Mouse (Mus musculus): ENCODE data around the gene 2310030G06Rik.

Gene 2310030G06Rik

GRCm38 (mm10) chr9:50698418-50699409, 47.6 kb downstream of the 2310030G06Rik start:
- DNase-seq, result peak; percentile 59

GRCm38 (mm10) chr9:50697706-50698041, 48.7 kb downstream of the 2310030G06Rik start:
- DNase-seq, result peak; percentile 71

GRCm38 (mm10) chr9:50696851-50697705, 49.3 kb downstream of the 2310030G06Rik start:
- no peak for DNase-seq

DNA sequence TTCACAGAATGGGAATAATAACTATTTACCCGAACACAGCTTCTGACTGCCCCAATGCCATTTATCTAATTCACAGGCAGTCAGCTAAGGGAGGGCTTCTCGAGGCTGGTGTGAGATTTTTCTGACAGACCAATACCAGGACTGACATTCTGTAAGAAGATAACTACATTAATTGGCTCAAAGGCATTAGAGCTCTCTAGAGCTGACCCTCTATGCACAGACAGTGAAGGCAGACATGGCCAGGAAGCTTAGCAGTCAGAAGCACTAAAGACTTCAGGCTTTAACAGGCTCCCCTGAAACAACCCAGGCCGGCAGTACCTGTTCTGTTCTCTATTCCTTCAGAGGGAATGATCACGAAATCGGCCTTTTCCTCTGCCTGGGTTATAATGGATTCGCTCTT, 51.2 kb downstream of the 2310030G06Rik start:
- DNase-seq, result no peak

DNA sequence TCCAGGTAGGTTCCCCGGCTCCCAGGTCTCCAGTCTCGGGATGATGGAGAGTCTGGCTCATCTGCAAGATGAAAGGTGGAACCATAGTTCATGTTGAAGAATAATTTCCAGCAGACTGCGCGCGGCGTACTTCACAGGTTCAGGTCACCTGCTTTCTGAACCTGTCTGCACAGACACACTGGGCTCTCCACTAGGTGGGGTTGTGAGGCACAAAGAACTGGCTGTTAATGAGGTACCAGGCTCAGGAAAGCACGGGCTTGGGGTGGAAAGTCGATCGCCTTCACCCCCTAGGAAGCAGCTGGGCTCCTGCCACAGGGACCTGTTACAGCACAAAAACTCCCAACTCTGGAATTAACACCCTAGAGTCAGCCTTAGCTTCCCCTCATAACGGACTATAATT, 52.7 kb downstream of the 2310030G06Rik start:
- peak; percentile 38 for DNase-seq

- DNase-seq, result no peak
Observed at GRCm38 (mm10) chr9:50692626-50693580, 53.4 kb downstream of the 2310030G06Rik start.
